Mouse (Mus musculus): Measurements from ENCODE around the gene Fam78b.

DNA sequence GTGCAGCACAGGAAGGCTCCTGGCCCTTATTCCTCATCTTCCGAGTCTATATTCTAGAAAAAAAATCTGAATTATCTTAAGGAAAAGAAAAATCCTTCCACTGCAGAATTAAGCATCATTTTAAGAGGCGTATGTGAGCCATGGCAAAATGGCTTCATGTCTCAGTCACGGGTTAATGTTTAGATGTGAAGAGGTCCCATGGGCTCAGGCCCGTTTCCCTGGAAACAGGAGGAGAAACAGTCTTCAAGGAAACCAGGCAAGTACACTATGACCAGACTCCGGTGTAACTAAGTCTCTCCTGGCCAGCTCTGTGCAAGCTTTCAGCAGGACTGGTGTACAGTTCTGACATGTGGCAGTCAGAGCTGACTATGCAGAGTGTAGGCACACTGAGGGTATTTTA lies 22.6 kb upstream of the Fam78b start:
- TF ChIP-seq CTCF (IDR thresholded peaks at IDR 0.05; ENCODE audit: insufficient read depth, low read length) (no peak), POLR2A (IDR thresholded peaks at IDR 0.05; ENCODE audit: borderline replicate concordance, extremely low read depth, low read depth, low read length) (no peak)

All from lung, adult 2 months (tissue).